In genomic region chr4:119014997-119015396, GRCm38 (mm10) we compare ENCODE assay signal across 21 mouse cellular contexts. TPM values are rescaled to one million over a fixed set of nuclear protein-coding genes. Genes with fewer than 3 reads are reported as not detected.
A peak's percentile ranks its signal among the peaks of the same experiment; 100 is the strongest.
DNase-seq lines count a peak whose midpoint lies in the region; ATAC-seq lines count a peak whose summit lies in the region.
"Had no signal": no experiment of that assay in that cellular context is flagged by ENCODE, and none has a peak within 500 bp of the region (broad histone marks: within the 10 kb centered on the region; RNA-seq: fewer than 3 reads in every experiment).

No protein-coding gene starts in this region.

- no peak overlapping the region for H3K4me3 ChIP-seq in liver, embryonic 11.5 days (ENCODE audit: low read depth, low read length)
- no peak overlapping the region for H3K4me3 ChIP-seq in embryonic facial prominence, embryonic 10.5 days
- no peak overlapping the region for H3K4me3 ChIP-seq in forebrain, embryonic 11.5 days (ENCODE audit: low read depth, low read length)
- H3K4me3 ChIP-seq in liver, embryonic 13.5 days (replicated peaks) = no peak overlapping the region

- H3K4me2 ChIP-seq in liver, embryonic 11.5 days = no peak overlapping the region
- no peak overlapping the region for H3K4me2 ChIP-seq in forebrain, embryonic 11.5 days (ENCODE audit: low read depth, low read length, severe bottlenecking)
- H3K4me2 ChIP-seq in liver, embryonic 13.5 days = no peak overlapping the region

- H3K36me3 ChIP-seq in liver, embryonic 11.5 days (ENCODE audit: control insufficient read depth, insufficient read depth, low read length) = no peaks in the 10 kb centered on the region
- H3K36me3 ChIP-seq in embryonic facial prominence, embryonic 10.5 days (replicated peaks) = no peaks in the 10 kb centered on the region
- no peaks in the 10 kb centered on the region for H3K36me3 ChIP-seq in forebrain, embryonic 11.5 days (ENCODE audit: control insufficient read depth, insufficient read depth, low read length)
- H3K36me3 ChIP-seq in liver, embryonic 13.5 days = no peaks in the 10 kb centered on the region

- no peak overlapping the region for H3K27ac ChIP-seq in liver, embryonic 11.5 days (ENCODE audit: low read depth, low read length)
- H3K27ac ChIP-seq in embryonic facial prominence, embryonic 10.5 days (replicated peaks) = peak overlapping the region; percentile 30; the same call in 1 of the 2 replicates
- peak overlapping the region; percentile 18; the same call in 1 of the 2 replicates for H3K27ac ChIP-seq in forebrain, embryonic 11.5 days (ENCODE audit: low read depth, low read length)
- H3K27ac ChIP-seq in liver, embryonic 13.5 days = peak overlapping the region; percentile 81

- H3K27me3 ChIP-seq in liver, embryonic 11.5 days (replicated peaks; ENCODE audit: control insufficient read depth, insufficient read depth, low read length) = no peaks in the 10 kb centered on the region; the same call in 1 of the 2 replicates
- no peaks in the 10 kb centered on the region for H3K27me3 ChIP-seq in embryonic facial prominence, embryonic 10.5 days (replicated peaks; ENCODE audit: low read depth, poor library complexity, severe bottlenecking)
- H3K27me3 ChIP-seq in forebrain, embryonic 11.5 days (ENCODE audit: control insufficient read depth, insufficient read depth, low read length) = no peaks in the 10 kb centered on the region
- H3K27me3 ChIP-seq in liver, embryonic 13.5 days = peaks cover 23% of the 10 kb centered on the region

- peak; percentile 4 for DNase-seq in liver
- DNase-seq in liver, embryonic 11.5 days (ENCODE audit: low spot score) = no peak
- no peak for DNase-seq in embryonic facial prominence, embryonic 10.5 days (ENCODE audit: low spot score)
- peak; percentile 74 for DNase-seq in forebrain, embryonic 11.5 days (ENCODE audit: low spot score)
- no peak for DNase-seq in liver, embryonic 13.5 days
- DNase-seq in adrenal gland, adult 8-10 months = no peak
- DNase-seq in urinary bladder, postnatal 25 days (ENCODE audit: low spot score) = no peak
- DNase-seq: adrenal gland, postnatal 10 days; cerebellum, adult 8-10 months; kidney, postnatal 10 days; layer of hippocampus, adult 9-11 months; lung, adult 2 months; lung, postnatal 4 days; thymus, postnatal 25 days had no signal

- ATAC-seq in liver, embryonic 11.5 days (replicated peaks; ENCODE audit: low FRiP score) = no peak
- peak; percentile 85 for ATAC-seq in forebrain, embryonic 11.5 days (replicated peaks; ENCODE audit: low FRiP score)
- ATAC-seq in liver, embryonic 13.5 days (ENCODE audit: low read depth) = no peak
- ATAC-seq: CD4-positive, CD25-positive, alpha-beta regulatory T cell, adult 4 months; intestine, embryonic 16.5 days had no signal

- peaks cover 21% of the 10 kb centered on the region for H3K4me1 ChIP-seq in liver, embryonic 11.5 days (replicated peaks; ENCODE audit: control insufficient read depth, insufficient read depth, low read length)
- peaks cover 39% of the 10 kb centered on the region for H3K4me1 ChIP-seq in embryonic facial prominence, embryonic 10.5 days
- H3K4me1 ChIP-seq in forebrain, embryonic 11.5 days (replicated peaks; ENCODE audit: control insufficient read depth, insufficient read depth, low read length) = peaks cover 7% of the 10 kb centered on the region
- H3K4me1 ChIP-seq in liver, embryonic 13.5 days (replicated peaks) = peaks cover 77% of the 10 kb centered on the region

- no peak overlapping the region for H3K9ac ChIP-seq in liver, embryonic 11.5 days (ENCODE audit: low read depth, low read length)
- H3K9ac ChIP-seq in forebrain, embryonic 11.5 days (ENCODE audit: low read length) = no peak overlapping the region
- peak overlapping the region; percentile 47 for H3K9ac ChIP-seq in liver, embryonic 13.5 days

- H3K9me3 ChIP-seq in liver, embryonic 11.5 days (ENCODE audit: control insufficient read depth, low read length) = no peaks in the 10 kb centered on the region
- H3K9me3 ChIP-seq in embryonic facial prominence, embryonic 10.5 days = no peaks in the 10 kb centered on the region
- no peaks in the 10 kb centered on the region for H3K9me3 ChIP-seq in forebrain, embryonic 11.5 days (ENCODE audit: control insufficient read depth, low read length)
- H3K9me3 ChIP-seq in liver, embryonic 13.5 days (replicated peaks) = no peaks in the 10 kb centered on the region

RNA-seq across cellular contexts. Expression of gene Lao1, which starts 53.6 kb away (rescaled TPM):
- not detected in 2 replicates for polyA plus RNA-seq in liver, embryonic 11.5 days (2014; fragmentation: Nextera tagmentation; extraction: Ambion mirVana)
- polyA plus RNA-seq in embryonic facial prominence, embryonic 10.5 days (2016; fragmentation: Nextera tagmentation; extraction: Ambion mirVana) = not detected in 2 replicates
- not detected in 2 replicates for polyA plus RNA-seq in forebrain, embryonic 11.5 days (2014; fragmentation: Nextera tagmentation; extraction: Ambion mirVana)
- not detected in 2 replicates for polyA plus RNA-seq in liver, embryonic 13.5 days (2015; fragmentation: Nextera tagmentation; extraction: Ambion mirVana)
- not detected for total RNA-seq in adrenal gland, adult 8-10 months (2022)
- total RNA-seq: MEL; monocyte, adult 5-6 weeks had no signal
- polyA plus RNA-seq: CD4-positive, CD25-positive, alpha-beta regulatory T cell, adult 4 months; intestine, embryonic 16.5 days; lung, adult 2 months; neural tube, embryonic 14.5 days; spleen, adult 2 months; stomach, embryonic 16.5 days had no signal

Comparison
In these comparisons a context has a peak if more than half of its experiments do, and no peak if none do; other contexts are left out.
1. DNase-seq: peak in liver (single experiment) and forebrain, embryonic 11.5 days (single experiment); none in liver, embryonic 11.5 days (single experiment), embryonic facial prominence, embryonic 10.5 days (single experiment), liver, embryonic 13.5 days (single experiment), adrenal gland, adult 8-10 months (single experiment) and urinary bladder, postnatal 25 days (single experiment).